Mouse (Mus musculus) erythroblast, embryonic 14.5 days (primary cell): Measurements from ENCODE around the gene Lamtor3.

ENCODE experiments used
- GATA1 ChIP-seq: IDR thresholded peaks from 2 replicates; pipeline ENCODE4 v1.6.1; 2012; ENCODE audit warnings: low read length, inconsistent platforms, mixed read lengths
- TAL1 ChIP-seq: IDR thresholded peaks from 3 replicates; pipeline ENCODE4 v1.6.1; 2012; ENCODE audit warnings: low read length, inconsistent platforms, mixed read lengths

- TF ChIP-seq TAL1 (no peak), GATA1 (no peak)
These were observed 15.7 kb downstream of the Lamtor3 start for GRCm38 (mm10) chr3:137933986-137934385.
